Mouse (Mus musculus) lung, adult 18-20 months (tissue): Measurements from ENCODE around the gene Smg6.

Source experiments
- DNase-seq, 2 experiments: peaks; one replicate each; pipeline ENCODE4 v3.0.0; 2022; ENCODE audit warnings: mixed read lengths in 2 of 2

Gene Smg6

GRCm38 (mm10) chr11:74925577-74926387, at the start of gene Smg6, which contains the start of gene Srr:
Gene Smg6 (plus strand): TSS chr11:74925823.
Gene Srr (minus strand): TSS chr11:74925948.
- peak; percentile 93 to 96 for DNase-seq

- peak; percentile 61 to 74 for DNase-seq
Observed at GRCm38 (mm10) chr11:74876801-74877200, 48.8 kb upstream of the Smg6 start.

- no peak for DNase-seq
Observed at GRCm38 (mm10) chr11:74880999-74881398, 44.6 kb upstream of the Smg6 start.

- DNase-seq = peak in 1 of 2 experiments; percentile 42
Observed at GRCm38 (mm10) chr11:74881979-74882378, 43.6 kb upstream of the Smg6 start.

GRCm38 (mm10) chr11:74883098-74883497, 42.5 kb upstream of the Smg6 start:
- no peak for DNase-seq

GRCm38 (mm10) chr11:74894619-74895018, 31.0 kb upstream of the Smg6 start:
- DNase-seq = no peak

- DNase-seq = peak; percentile 74 to 83
Observed at GRCm38 (mm10) chr11:74895980-74896900, 29.4 kb upstream of the Smg6 start.

- peak; percentile 61 to 63 for DNase-seq
Observed at GRCm38 (mm10) chr11:74896901-74897677, 28.5 kb upstream of the Smg6 start, which contains the start of gene Sgsm2. Gene Sgsm2 (minus strand): TSS chr11:74897060.

GRCm38 (mm10) chr11:74897678-74898516, 27.7 kb upstream of the Smg6 start, which contains the start of gene Tsr1:
Gene Tsr1 (plus strand): TSS chr11:74898071.
- DNase-seq = peak; percentile 90 to 94

- no peak for DNase-seq
Observed at GRCm38 (mm10) chr11:74898517-74898827, 27.2 kb upstream of the Smg6 start.

GRCm38 (mm10) chr11:74901555-74901954, 24.1 kb upstream of the Smg6 start:
- no peak for DNase-seq

GRCm38 (mm10) chr11:74902416-74902815, 23.2 kb upstream of the Smg6 start:
- DNase-seq = no peak

- DNase-seq = no peak
Observed at GRCm38 (mm10) chr11:74907850-74908249, 17.8 kb upstream of the Smg6 start.

- no peak for DNase-seq
Observed at GRCm38 (mm10) chr11:74908618-74909399, 16.8 kb upstream of the Smg6 start.

- no peak for DNase-seq
Observed at GRCm38 (mm10) chr11:74909978-74910377, 15.6 kb upstream of the Smg6 start.

- no peak for DNase-seq
Observed at GRCm38 (mm10) chr11:74912492-74912891, 13.1 kb upstream of the Smg6 start.

GRCm38 (mm10) chr11:74919249-74919648, 6.4 kb upstream of the Smg6 start:
- DNase-seq = no peak

GRCm38 (mm10) chr11:74924149-74924548, 1.5 kb upstream of the Smg6 start:
- DNase-seq = peak; percentile 32 to 44

- peak; percentile 58 to 66 for DNase-seq
Observed at GRCm38 (mm10) chr11:74926388-74927005, 874 bp downstream of the Smg6 start.

GRCm38 (mm10) chr11:74927236-74927725, 1.7 kb downstream of the Smg6 start:
- DNase-seq = no peak
